Mouse (Mus musculus) heart, embryonic 15.5 days (tissue): ENCODE results near the gene Tdrkh. TPM values are rescaled to one million over a fixed set of nuclear protein-coding genes. Genes with fewer than 3 reads are reported as not detected.
A peak's percentile ranks its signal among the peaks of the same experiment; 100 is the strongest.

Experiments
- ATAC-seq: fragments of 200-750 bp; cut with Nextera tagmentation; replicated peaks from 2 replicates; pipeline ENCODE4 v1.8.0; 2017; ENCODE audit warnings: low read depth, moderate TSS enrichment; ENCODE audit not compliant: insufficient number of reproducible peaks, insufficient read depth, low FRiP score
- H3K27ac ChIP-seq: fragments of 300-500 bp; sonication (generic); 2 replicates; pipeline ENCODE4 v1.5.1; 2015; ENCODE audit warnings: mild to moderate bottlenecking, inconsistent platforms
- H3K27me3 ChIP-seq: fragments of 300-500 bp; sonication (generic); 2 replicates; pipeline ENCODE4 v1.6.1; 2015; ENCODE audit warnings: inconsistent platforms
- H3K36me3 ChIP-seq: fragments of 300-500 bp; sonication (generic); 2 replicates; pipeline ENCODE4 v1.6.1; 2015; ENCODE audit warnings: mild to moderate bottlenecking, inconsistent platforms
- H3K4me1 ChIP-seq: fragments of 300-500 bp; sonication (generic); replicated peaks from 2 replicates; pipeline ENCODE4 v1.6.1; 2015; ENCODE audit warnings: inconsistent platforms
- H3K4me2 ChIP-seq: fragments of 300-500 bp; sonication (generic); 2 replicates; pipeline ENCODE4 v1.6.1; 2015; ENCODE audit warnings: inconsistent platforms, mild to moderate bottlenecking, moderate library complexity
- H3K4me3 ChIP-seq: fragments of 300-500 bp; sonication (generic); 2 replicates; pipeline ENCODE4 v1.5.1; 2015; ENCODE audit warnings: mild to moderate bottlenecking, inconsistent platforms
- H3K9ac ChIP-seq: fragments of 300-500 bp; sonication (generic); 2 replicates; pipeline ENCODE4 v1.6.1; 2015; ENCODE audit warnings: mild to moderate bottlenecking, inconsistent platforms
- H3K9me3 ChIP-seq: fragments of 300-500 bp; sonication (generic); replicated peaks from 2 replicates; pipeline ENCODE4 v1.6.1; 2016; ENCODE audit warnings: inconsistent platforms
- WGBS: fragments of 180-500 bp; shearing (Covaris S2); methylation state at CpG from one replicate; pipeline ENCODE4 v1.1.7; 2015; ENCODE audit warnings: mixed read lengths; 5-methylcytosine and 5-hydroxymethylcytosine counted together
- polyA plus RNA-seq: library from polyadenylated mRNA; unstranded; fragments of >200 nt; fragmentation: Nextera tagmentation; extraction: Ambion mirVana; gene quantifications from 2 replicates; pipeline ENCODE4 v1.2.1, GENCODE M21; 2015

Tdrkh gene
- polyA plus RNA-seq, 1 experiment from 2014 or later, result 10.0 TPM

DNA sequence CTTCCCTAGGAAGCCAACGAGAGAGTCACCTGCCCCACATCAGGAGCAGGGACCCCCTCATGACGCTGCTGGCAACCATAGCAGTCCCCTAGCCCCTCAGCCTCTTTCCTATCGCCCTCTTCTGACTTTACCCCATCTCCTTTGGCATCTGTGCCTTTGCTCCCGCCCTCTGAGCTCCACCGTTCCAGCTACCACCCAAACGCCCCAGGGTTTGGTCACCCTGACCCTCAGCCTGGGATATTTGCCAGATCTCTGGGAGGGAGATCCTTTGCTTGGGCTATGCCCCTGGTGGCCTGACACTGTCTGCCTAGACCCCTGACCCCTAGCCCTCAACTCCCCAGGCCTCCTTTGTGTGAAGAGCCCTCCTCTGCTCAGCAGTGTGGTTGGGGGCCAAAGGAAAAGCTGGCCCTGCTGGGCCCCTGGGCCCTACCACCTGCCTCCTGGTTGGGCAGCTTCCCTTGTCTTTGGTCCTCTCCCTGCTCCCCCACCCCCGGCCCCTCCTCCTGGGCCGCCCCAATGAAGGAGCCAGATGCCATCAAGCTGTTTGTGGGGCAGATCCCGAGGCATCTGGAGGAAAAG is 65.6 kb downstream of the Tdrkh start:
- H3K4me1 ChIP-seq, result peaks cover 21% of the 10 kb centered on the region
- no peak overlapping the region for H3K4me2 ChIP-seq
- H3K9ac ChIP-seq, result no peak overlapping the region
- WGBS, result 18% methylated on average over 9 of the region's 9 CpGs
- H3K27ac ChIP-seq, result no peak overlapping the region
- H3K4me3 ChIP-seq, result no peak overlapping the region
- ATAC-seq, result no peak
- H3K27me3 ChIP-seq, result peaks cover 35% of the 10 kb centered on the region
- H3K9me3 ChIP-seq, result no peaks in the 10 kb centered on the region
- no peaks in the 10 kb centered on the region for H3K36me3 ChIP-seq

DNA sequence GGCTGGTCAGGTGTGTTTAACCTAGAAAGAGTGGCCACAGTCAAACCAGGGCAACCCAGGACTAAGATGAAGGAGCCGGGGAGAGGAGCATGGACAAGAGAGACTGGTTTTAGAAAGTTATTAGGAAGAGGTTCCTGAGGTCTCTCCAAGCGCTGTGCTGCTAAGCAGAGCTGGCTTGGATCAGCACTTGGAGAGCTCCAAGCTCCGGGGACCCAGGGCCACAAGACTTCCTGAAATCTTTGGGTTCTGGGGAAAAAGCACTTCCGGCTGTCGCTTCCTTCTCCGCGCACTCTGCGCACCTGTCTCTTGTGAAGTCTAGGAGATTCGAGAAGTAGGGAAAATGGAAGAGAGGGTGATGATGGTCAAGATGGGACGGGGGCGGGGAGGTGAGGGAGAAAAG is 66.5 kb downstream of the Tdrkh start:
- 7% methylated on average over 11 of the region's 11 CpGs for WGBS
- peak overlapping the region; percentile 54 for H3K4me2 ChIP-seq
- no peak overlapping the region for H3K9ac ChIP-seq
- no peak overlapping the region for H3K27ac ChIP-seq
- H3K9me3 ChIP-seq, result no peaks in the 10 kb centered on the region
- H3K4me3 ChIP-seq, result peak overlapping the region; percentile 20
- ATAC-seq, result no peak
- H3K4me1 ChIP-seq, result peaks cover 14% of the 10 kb centered on the region
- H3K27me3 ChIP-seq, result peaks cover 35% of the 10 kb centered on the region
- H3K36me3 ChIP-seq, result no peaks in the 10 kb centered on the region

DNA sequence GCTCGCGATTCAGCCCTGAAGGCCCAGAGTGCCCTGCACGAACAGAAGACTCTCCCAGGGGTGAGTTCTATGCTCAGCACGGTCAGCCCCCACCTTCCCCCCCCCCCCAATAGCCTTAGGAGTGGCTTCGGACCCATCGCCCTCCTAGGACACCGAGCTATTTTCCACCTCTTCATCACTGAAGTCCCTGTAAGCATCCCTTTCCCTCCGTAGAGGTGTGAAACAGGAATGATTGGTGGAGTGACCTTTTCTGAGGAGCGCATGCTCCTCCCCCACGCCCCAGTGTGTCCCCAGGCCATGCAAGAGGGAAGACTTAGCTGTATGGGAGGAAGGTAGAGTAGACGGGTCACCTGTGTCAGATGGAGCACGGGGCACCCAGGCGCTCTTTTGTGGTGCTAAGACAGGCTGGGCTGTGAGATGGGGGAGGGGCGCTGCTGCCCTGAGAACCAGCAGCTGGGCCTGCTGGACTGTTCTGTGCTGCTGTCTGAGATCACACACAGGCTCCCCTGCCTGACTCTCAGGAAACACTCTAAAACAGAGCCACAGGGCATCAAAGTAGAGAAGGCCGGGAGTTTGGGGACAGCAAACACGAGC is 67.3 kb downstream of the Tdrkh start, which contains the start of gene Riiad1:
Gene Riiad1 (minus strand): TSS at position 51 of the 594 bp plus-strand sequence.
- H3K27me3 ChIP-seq, result peaks cover 35% of the 10 kb centered on the region

DNA sequence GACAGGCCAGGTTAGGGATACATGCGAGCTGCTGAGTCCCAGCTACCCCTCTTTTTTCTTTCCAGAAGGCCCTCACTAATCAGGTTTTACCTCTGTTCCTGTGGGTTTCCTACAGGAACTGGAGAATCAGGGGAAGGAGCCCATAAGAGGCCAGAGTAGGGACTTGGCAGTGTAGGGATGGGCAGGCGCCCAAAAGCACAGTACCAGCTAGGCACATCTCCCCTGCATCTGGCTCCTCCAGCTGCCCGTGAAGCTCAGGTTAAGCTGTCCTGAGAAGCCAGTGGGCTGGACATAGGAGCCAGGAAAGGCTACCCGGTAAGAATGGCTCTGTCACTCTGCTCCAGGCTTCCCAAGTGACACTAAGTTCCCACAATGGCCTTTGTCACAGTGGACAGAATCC is 68.4 kb downstream of the Tdrkh start:
- Histone ChIP-seq H3K27ac (no peak overlapping the region), H3K27me3 (peaks cover 35% of the 10 kb centered on the region), H3K4me3 (no peak overlapping the region), H3K36me3 (no peaks in the 10 kb centered on the region), H3K4me1 (peaks cover 14% of the 10 kb centered on the region), H3K9ac (no peak overlapping the region), H3K4me2 (no peak overlapping the region), H3K9me3 (no peaks in the 10 kb centered on the region)
- ATAC-seq, result no peak
- 53% methylated on average over 4 of the region's 4 CpGs for WGBS

More for the DNA sequence above, 67.3 kb downstream of the Tdrkh start, which contains the start of gene Riiad1:
- Histone ChIP-seq H3K9ac (no peak within 1 kb of the TSS), H3K4me3 (peak within 1 kb of the TSS; percentile 20), H3K36me3 (no peaks in the 10 kb centered on the region), H3K4me1 (peaks cover 14% of the 10 kb centered on the region), H3K9me3 (no peaks in the 10 kb centered on the region), H3K4me2 (peak within 1 kb of the TSS; percentile 54), H3K27ac (no peak within 1 kb of the TSS)
- ATAC-seq, result no peak
- 12% methylated on average over 16 of the region's 16 CpGs for WGBS

DNA sequence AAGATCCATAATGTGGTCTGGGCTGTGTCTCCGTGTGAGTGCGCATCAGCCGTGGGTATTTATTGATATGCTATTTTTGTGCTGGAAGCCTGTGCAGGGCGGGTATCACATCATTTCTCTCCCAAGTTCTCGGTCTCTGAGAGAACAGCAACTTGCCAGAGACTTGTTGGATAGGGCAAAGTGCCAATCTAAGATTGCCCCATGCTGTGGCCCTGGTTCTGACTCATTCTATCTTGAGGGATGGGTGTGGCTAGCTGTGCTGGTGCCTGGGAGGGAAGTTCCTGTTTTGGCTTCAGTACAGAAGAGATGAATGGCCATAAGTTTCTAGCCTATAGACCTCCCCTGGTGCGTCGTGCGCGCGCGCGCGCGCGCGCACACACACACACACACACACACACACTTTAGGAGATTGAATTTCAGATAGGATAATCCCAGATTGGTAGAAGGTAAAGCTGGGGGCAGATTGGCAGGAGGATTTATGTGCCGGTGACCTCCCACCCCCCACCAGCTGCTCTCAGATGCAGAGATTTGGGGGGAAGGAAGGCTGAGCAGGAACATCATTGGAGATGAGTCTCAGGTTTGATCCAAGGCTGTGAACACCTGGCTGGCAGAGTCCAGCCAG is 69.8 kb downstream of the Tdrkh start:
- H3K9ac ChIP-seq, result no peak overlapping the region
- no peak overlapping the region for H3K4me3 ChIP-seq
- ATAC-seq, result no peak
- no peak overlapping the region for H3K4me2 ChIP-seq
- 74% methylated on average over 17 of the region's 17 CpGs for WGBS
- peaks cover 35% of the 10 kb centered on the region for H3K27me3 ChIP-seq
- no peaks in the 10 kb centered on the region for H3K9me3 ChIP-seq
- H3K4me1 ChIP-seq, result peaks cover 23% of the 10 kb centered on the region
- H3K27ac ChIP-seq, result no peak overlapping the region
- no peaks in the 10 kb centered on the region for H3K36me3 ChIP-seq

DNA sequence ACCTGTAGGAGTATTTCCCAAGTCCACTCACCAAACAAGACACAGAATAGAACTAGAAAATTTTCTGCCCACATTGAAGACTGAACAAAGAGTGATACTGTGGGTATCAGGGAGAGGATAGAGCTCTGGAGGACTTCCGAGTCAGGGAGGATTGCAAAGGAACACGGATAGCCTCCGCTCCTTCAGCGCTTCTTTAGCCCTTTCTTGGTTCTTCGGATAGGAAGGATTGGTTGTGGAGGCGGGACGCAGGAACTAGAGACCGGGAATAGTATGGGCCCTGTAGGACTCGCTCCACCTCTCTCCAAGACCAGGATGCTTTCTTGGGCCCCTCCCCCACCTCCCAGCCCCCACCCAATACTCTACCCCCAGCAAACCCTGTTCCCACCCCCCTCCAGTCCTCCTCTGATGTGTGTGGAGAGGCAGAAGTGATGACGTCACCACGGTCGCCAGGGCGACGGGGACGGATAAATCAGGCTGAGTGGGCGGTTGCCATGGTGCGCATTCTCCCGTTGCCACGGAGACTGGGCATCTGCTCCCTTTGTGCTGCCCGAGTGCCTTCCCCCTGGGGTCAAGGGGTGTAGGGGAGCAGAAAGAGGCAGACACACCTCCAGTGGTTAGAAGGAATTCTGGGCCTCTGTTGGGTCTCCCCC is 70.8 kb downstream of the Tdrkh start:
- Histone ChIP-seq H3K36me3 (no peaks in the 10 kb centered on the region), H3K4me1 (peaks cover 21% of the 10 kb centered on the region), H3K27ac (no peak overlapping the region), H3K9me3 (no peaks in the 10 kb centered on the region), H3K4me2 (no peak overlapping the region), H3K27me3 (peaks cover 28% of the 10 kb centered on the region), H3K9ac (no peak overlapping the region), H3K4me3 (no peak overlapping the region)
- WGBS, result 32% methylated on average over 20 of the region's 20 CpGs
- ATAC-seq, result no peak; the same call in 1 of the 2 replicates

Other genes with a start within 250 kb of the Tdrkh start
- not detected in 2 replicates for gene Gm10696, start 235.1 kb upstream of the Tdrkh start, polyA plus RNA-seq
- gene Gm5286, start 216.6 kb upstream of the Tdrkh start, polyA plus RNA-seq, result not detected in 2 replicates
- gene Gm4778, start 149.2 kb upstream of the Tdrkh start, polyA plus RNA-seq, result not detected in 2 replicates
- 12.3 and 12.7 TPM in 2 replicates for gene Them4, start 103.2 kb upstream of the Tdrkh start, polyA plus RNA-seq
- gene Them5, start 71.2 kb upstream of the Tdrkh start, polyA plus RNA-seq, result 0.16 TPM in 1 of 2 replicates, not detected in the other
- 0.19 and 0.70 TPM in 2 replicates for gene C2cd4d, start 50.8 kb upstream of the Tdrkh start, polyA plus RNA-seq
- gene Rorc, start 40.5 kb upstream of the Tdrkh start, polyA plus RNA-seq, result 7.5 and 7.8 TPM in 2 replicates
- gene Lingo4, start 14.8 kb upstream of the Tdrkh start, polyA plus RNA-seq, result 0.09 and 0.34 TPM in 2 replicates
- 56.1 and 60.8 TPM in 2 replicates for gene Mrpl9, start 30.0 kb downstream of the Tdrkh start, polyA plus RNA-seq
- 0.23 and 0.38 TPM in 2 replicates for gene Oaz3, start 30.6 kb downstream of the Tdrkh start, polyA plus RNA-seq
- 1.0 and 4.5 TPM in 2 replicates for gene Celf3, start 65.0 kb downstream of the Tdrkh start, polyA plus RNA-seq
- gene Riiad1, start 67.1 kb downstream of the Tdrkh start, polyA plus RNA-seq, result 4.9 and 6.2 TPM in 2 replicates
- 30.7 and 32.0 TPM in 2 replicates for gene Snx27, start 169.4 kb downstream of the Tdrkh start, polyA plus RNA-seq
- not detected in 2 replicates for gene Gm10972, start 229.8 kb downstream of the Tdrkh start, polyA plus RNA-seq
- 5.3 and 7.2 TPM in 2 replicates for gene Tuft1, start 245.6 kb downstream of the Tdrkh start, polyA plus RNA-seq